Mouse (Mus musculus) CH12.LX (cell line): ENCODE data around the gene Zscan22. TPM values are rescaled to one million over a fixed set of nuclear protein-coding genes. Genes with fewer than 3 reads are reported as not detected.

ENCODE experiments used
- DNase-seq: peaks from one replicate; pipeline ENCODE4 v3.0.0-alpha.2; 2013; ENCODE audit errors: extremely low read depth
- H3K27ac ChIP-seq: 2 replicates; pipeline ENCODE4 v1.5.1; 2012; ENCODE audit warnings: low read depth, mild to moderate bottlenecking, control low read depth, moderate library complexity; ENCODE audit not compliant: insufficient read depth
- H3K27me3 ChIP-seq: replicated peaks from 2 replicates; pipeline ENCODE3; 2012; ENCODE audit warnings: inconsistent platforms
- H3K36me3 ChIP-seq, 2 experiments: replicated peaks in 1 of 2; 2 replicates each; pipeline versions ENCODE3 to v1.6.1; 2012; ENCODE audit warnings: inconsistent platforms in 1 of 2, low read length in 1 of 2, mild to moderate bottlenecking in 1 of 2, mixed read lengths in 1 of 2, moderate library complexity in 1 of 2; ENCODE audit not compliant: control insufficient read depth in 1 of 2, insufficient read depth in 1 of 2
- H3K4me1 ChIP-seq, 2 experiments: 2 replicates each; pipeline ENCODE4 v1.6.1; 2012; ENCODE audit warnings: inconsistent platforms in 1 of 2, moderate library complexity in 1 of 2; ENCODE audit not compliant: insufficient read depth in 2 of 2, control insufficient read depth in 1 of 2
- H3K4me2 ChIP-seq: 2 replicates; pipeline ENCODE4 v1.6.1; 2012; ENCODE audit warnings: low read depth, mild to moderate bottlenecking, control low read depth; ENCODE audit not compliant: poor library complexity, insufficient read depth, severe bottlenecking
- H3K4me3 ChIP-seq, 3 experiments: fragments of 150-350 bp in 1 of 3; sonication (generic) in 1 of 3; replicated peaks in 1 of 3; 2 replicates each; pipeline versions ENCODE3 to v1.5.1; 2011 to 2012; ENCODE audit warnings: low read depth in 2 of 3, low read length in 2 of 3, mild to moderate bottlenecking in 2 of 3, moderate library complexity in 2 of 3, control low read depth in 1 of 3, improper control_type of control experiment in 1 of 3, inconsistent platforms in 1 of 3, mixed read lengths in 1 of 3; ENCODE audit not compliant: poor library complexity in 1 of 3
- H3K79me2 ChIP-seq: replicated peaks from 2 replicates; pipeline ENCODE4 v1.6.1; 2012; ENCODE audit warnings: mild to moderate bottlenecking, moderate library complexity; ENCODE audit not compliant: control insufficient read depth, poor library complexity, insufficient read depth, severe bottlenecking; ENCODE audit errors: extremely low read depth
- H3K9ac ChIP-seq: 2 replicates; pipeline ENCODE4 v1.6.1; 2012; ENCODE audit warnings: low read depth, mild to moderate bottlenecking, control low read depth, moderate library complexity; ENCODE audit not compliant: insufficient read depth
- H3K9me3 ChIP-seq: replicated peaks from 2 replicates; pipeline ENCODE3; 2012; ENCODE audit warnings: low read length, inconsistent platforms, mixed read lengths
- BHLHE40 ChIP-seq: IDR thresholded peaks from 2 replicates; pipeline ENCODE4 v1.6.1; 2011; ENCODE audit warnings: mild to moderate bottlenecking, low read depth, low read length, improper control_type of control experiment
- CHD2 ChIP-seq: IDR thresholded peaks from 2 replicates; pipeline ENCODE4 v1.6.1; 2011; ENCODE audit warnings: low read length, improper control_type of control experiment
- CTCF ChIP-seq, 2 experiments: IDR thresholded peaks in 1 of 2; conservative IDR thresholded peaks in 1 of 2; 2 replicates each; pipeline ENCODE4 v1.5.1; 2011 to 2012; ENCODE audit warnings: low read depth in 2 of 2, low read length in 2 of 2, improper control_type of control experiment in 1 of 2, inconsistent platforms in 1 of 2, mild to moderate bottlenecking in 1 of 2, moderate library complexity in 1 of 2
- ELF1 ChIP-seq: IDR thresholded peaks from 2 replicates; pipeline ENCODE4 v1.6.1; 2014; ENCODE audit warnings: low read depth, mild to moderate bottlenecking, inconsistent platforms, low read length, improper control_type of control experiment
- GABPA ChIP-seq: IDR thresholded peaks from 2 replicates; pipeline ENCODE4 v1.6.1; 2012; ENCODE audit warnings: low read depth, low read length, improper control_type of control experiment, inconsistent platforms; ENCODE audit not compliant: insufficient replicate concordance
- IRF4 ChIP-seq: IDR thresholded peaks from 2 replicates; pipeline ENCODE4 v1.6.1; 2014; ENCODE audit warnings: low read depth, mild to moderate bottlenecking, inconsistent platforms, low read length, improper control_type of control experiment
- KAT2A ChIP-seq: IDR thresholded peaks from 2 replicates; pipeline ENCODE4 v1.6.1; 2012; ENCODE audit warnings: low read length, improper control_type of control experiment, inconsistent platforms; ENCODE audit not compliant: insufficient replicate concordance
- MAFK ChIP-seq: IDR thresholded peaks from 2 replicates; pipeline ENCODE4 v1.6.1; 2011; ENCODE audit warnings: low read length, improper control_type of control experiment; ENCODE audit not compliant: insufficient replicate concordance
- MAX ChIP-seq: IDR thresholded peaks from 2 replicates; pipeline ENCODE4 v1.6.1; 2011; ENCODE audit warnings: low read length, improper control_type of control experiment
- MAZ ChIP-seq: IDR thresholded peaks from 2 replicates; pipeline ENCODE4 v1.6.1; 2012; ENCODE audit warnings: low read depth, mild to moderate bottlenecking, inconsistent platforms, low read length, improper control_type of control experiment, moderate library complexity
- MEF2A ChIP-seq: IDR thresholded peaks from 2 replicates; pipeline ENCODE4 v1.6.1; 2014; ENCODE audit warnings: low read depth, mild to moderate bottlenecking, inconsistent platforms, low read length, improper control_type of control experiment, borderline replicate concordance
- MXI1 ChIP-seq: IDR thresholded peaks from 2 replicates; pipeline ENCODE4 v1.6.1; 2011; ENCODE audit warnings: mild to moderate bottlenecking, low read depth, low read length, improper control_type of control experiment
- MYC ChIP-seq: IDR thresholded peaks from 2 replicates; pipeline ENCODE4 v1.6.1; 2011; ENCODE audit warnings: low read depth, mild to moderate bottlenecking, improper control_type of control experiment, low read length
- NRF1 ChIP-seq: IDR thresholded peaks from 2 replicates; pipeline ENCODE4 v1.6.1; 2014; ENCODE audit warnings: low read depth, mild to moderate bottlenecking, inconsistent platforms, low read length, improper control_type of control experiment, moderate library complexity
- PAX5 ChIP-seq: IDR thresholded peaks from 2 replicates; pipeline ENCODE4 v1.6.1; 2012; ENCODE audit warnings: low read length, inconsistent platforms, mixed read lengths
- POLR2AphosphoS2 ChIP-seq: IDR thresholded peaks from 2 replicates; pipeline ENCODE4 v1.6.1; 2011; ENCODE audit warnings: low read depth, low read length, improper control_type of control experiment
- TBP ChIP-seq: conservative IDR thresholded peaks from 2 replicates; pipeline ENCODE4 v1.6.1; 2011; ENCODE audit warnings: low read depth, low read length, improper control_type of control experiment
- TCF12 ChIP-seq: IDR thresholded peaks from 2 replicates; pipeline ENCODE4 v1.6.1; 2014; ENCODE audit warnings: low read depth, mild to moderate bottlenecking, inconsistent platforms, low read length, improper control_type of control experiment
- UBTF ChIP-seq: IDR thresholded peaks from 2 replicates; pipeline ENCODE4 v1.6.1; 2012; ENCODE audit warnings: low read depth, mild to moderate bottlenecking, inconsistent platforms, low read length, improper control_type of control experiment, moderate library complexity
- USF1 ChIP-seq: IDR thresholded peaks from 2 replicates; pipeline ENCODE4 v1.6.1; 2014; ENCODE audit warnings: low read depth, mild to moderate bottlenecking, inconsistent platforms, low read length, improper control_type of control experiment
- ZKSCAN1 ChIP-seq: IDR thresholded peaks from 2 replicates; pipeline ENCODE4 v1.6.1; 2012; ENCODE audit warnings: low read depth, inconsistent platforms, low read length, improper control_type of control experiment, borderline replicate concordance
- dilution Hi-C: fragments of 300-500 bp; cut with MboI; formaldehyde crosslinking; loops from 2 replicates; pipeline ENCODE4 v1.14.3; 2020; ENCODE audit warnings: low sequenced_read_pairs; ENCODE audit not compliant: extremely low pct_unique_long_range_greater_than_20kb, extremely low pct_ligation_motif_present
- in situ Hi-C: fragments of 300-500 bp; cut with MboI; formaldehyde crosslinking; loops from 3 replicates; pipeline ENCODE4 v1.14.3; 2019; ENCODE audit warnings: low sequenced_read_pairs, low pct_ligation_motif_present, low pct_unique_long_range_greater_than_20kb, mixed read lengths
- polyA plus RNA-seq: library from polyadenylated mRNA; unstranded; fragments of >175 nt; gene quantifications from 2 replicates; pipeline ENCODE4 v1.2.1, GENCODE M21; 2012; ENCODE audit warnings: low read depth; ENCODE audit not compliant: insufficient read length
- total RNA-seq, 2 experiments: library from RNA; depleted of rRNA; stranded (reverse); fragments of 300-350 nt in 1 of 2; fragments of >200 nt in 1 of 2; gene quantifications; 2 replicates each; pipeline ENCODE4 v1.2.3; 2012 to 2014

Zscan22 gene
- total and polyA plus RNA-seq, 3 experiments = 3.2 to 8.9 (median 3.3) TPM

GRCm38 (mm10) chr7:12886563-12887266 is 10.9 kb upstream of the Zscan22 start:
- H3K79me2 ChIP-seq = no peaks in the 10 kb centered on the region
- in situ Hi-C loops = no loop called here
- TF ChIP-seq CTCF (conservative IDR thresholded peaks at IDR 0.05 in 1 of 2, IDR thresholded peaks at IDR 0.05 in 1 of 2; ENCODE audit: low read depth in 2 of 2, low read length in 2 of 2) (no peak), USF1 (no peak), NRF1 (no peak), UBTF (no peak), TCF12 (no peak), MXI1 (no peak), ZKSCAN1 (no peak), MYC (no peak), PAX5 (no peak), CHD2 (no peak), ELF1 (no peak)
- dilution Hi-C loops = no loop called here
- peaks cover 5 to 37% of the 10 kb centered on the region in 2 experiments for H3K36me3 ChIP-seq
- H3K4me3 ChIP-seq = no peak overlapping the region
- DNase-seq = no peak
- H3K4me1 ChIP-seq = peaks cover 0 to 34% of the 10 kb centered on the region in 2 experiments; a peak in 2 of 4 replicates
- no peaks in the 10 kb centered on the region for H3K9me3 ChIP-seq
- no peak overlapping the region for H3K9ac ChIP-seq
- H3K27me3 ChIP-seq = no peaks in the 10 kb centered on the region
- H3K27ac ChIP-seq = no peak overlapping the region
- no peak overlapping the region for H3K4me2 ChIP-seq

DNA sequence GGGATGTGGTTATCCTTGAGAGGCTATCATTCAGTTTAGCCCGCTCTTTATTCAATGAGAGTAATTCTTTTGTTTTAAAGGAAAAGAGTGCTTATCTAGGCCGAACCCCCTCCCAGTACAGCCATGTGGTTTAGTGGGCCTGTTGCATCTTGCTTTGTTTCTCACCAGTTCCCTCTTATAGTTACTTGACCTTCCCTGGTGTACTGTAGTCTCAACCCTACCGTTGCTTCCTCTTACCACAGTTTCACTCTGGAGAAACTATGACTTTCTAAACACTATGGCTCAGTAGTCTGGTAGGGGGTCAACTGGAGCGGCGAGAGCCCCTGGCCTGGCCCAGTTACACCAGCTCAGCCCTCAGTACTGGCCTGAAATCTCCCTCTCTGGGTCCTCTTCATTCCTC is 10.0 kb upstream of the Zscan22 start:
- dilution Hi-C loops (no loop called here), in situ Hi-C loops (no loop called here)
- H3K4me2 ChIP-seq = no peak overlapping the region
- peaks cover 0 to 29% of the 10 kb centered on the region in 2 experiments; a peak in 2 of 4 replicates for H3K4me1 ChIP-seq
- TF ChIP-seq MEF2A (no peak), IRF4 (no peak), MAFK (no peak), MAZ (no peak), POLR2AphosphoS2 (no peak), MAX (no peak), TBP (no peak), MYC (no peak), ELF1 (no peak), BHLHE40 (no peak), CTCF (conservative IDR thresholded peaks at IDR 0.05 in 1 of 2, IDR thresholded peaks at IDR 0.05 in 1 of 2; ENCODE audit: low read depth in 2 of 2, low read length in 2 of 2) (no peak), GABPA (no peak), KAT2A (no peak), MXI1 (no peak), CHD2 (no peak)
- no peak for DNase-seq
- H3K79me2 ChIP-seq = no peaks in the 10 kb centered on the region
- H3K27me3 ChIP-seq = no peaks in the 10 kb centered on the region
- no peaks in the 10 kb centered on the region for H3K9me3 ChIP-seq
- H3K27ac ChIP-seq = no peak overlapping the region
- no peak overlapping the region for H3K9ac ChIP-seq
- H3K36me3 ChIP-seq = peaks cover 5 to 37% of the 10 kb centered on the region in 2 experiments
- H3K4me3 ChIP-seq = no peak overlapping the region
